Mouse (Mus musculus) urinary bladder, postnatal 10 days (tissue): ENCODE results near the gene Zfp385a.

Experiments used
- DNase-seq: peaks from one replicate; pipeline ENCODE4 v3.0.0; 2022; ENCODE audit warnings: low spot score

Gene Zfp385a

GRCm38 (mm10) chr15:103362950-103363349 is 23.1 kb upstream of the Zfp385a start:
- no peak for DNase-seq

GRCm38 (mm10) chr15:103362333-103362732 is 22.4 kb upstream of the Zfp385a start:
- no peak for DNase-seq

- DNase-seq = no peak
Measured at GRCm38 (mm10) chr15:103361269-103361668, 21.4 kb upstream of the Zfp385a start.

- DNase-seq = no peak
Measured at GRCm38 (mm10) chr15:103359869-103360602, 20.1 kb upstream of the Zfp385a start.

- DNase-seq = no peak
Measured at GRCm38 (mm10) chr15:103359122-103359510, 19.2 kb upstream of the Zfp385a start.

GRCm38 (mm10) chr15:103358278-103359121 is 18.6 kb upstream of the Zfp385a start:
- DNase-seq = no peak

- no peak for DNase-seq
Measured at GRCm38 (mm10) chr15:103357817-103358216, 17.9 kb upstream of the Zfp385a start.

- no peak for DNase-seq
Measured at GRCm38 (mm10) chr15:103356130-103356529, 16.2 kb upstream of the Zfp385a start.

GRCm38 (mm10) chr15:103355420-103355819 is 15.5 kb upstream of the Zfp385a start:
- DNase-seq = no peak

- no peak for DNase-seq
Measured at GRCm38 (mm10) chr15:103354690-103355089, 14.8 kb upstream of the Zfp385a start.

GRCm38 (mm10) chr15:103353511-103354256 is 13.8 kb upstream of the Zfp385a start:
- DNase-seq = no peak

GRCm38 (mm10) chr15:103352856-103353255 is 13.0 kb upstream of the Zfp385a start:
- no peak for DNase-seq

- DNase-seq = no peak
Measured at GRCm38 (mm10) chr15:103347275-103347684, 7.4 kb upstream of the Zfp385a start.

GRCm38 (mm10) chr15:103345789-103346188 is 5.9 kb upstream of the Zfp385a start:
- DNase-seq = no peak

- no peak for DNase-seq
Measured at GRCm38 (mm10) chr15:103343556-103343955, 3.7 kb upstream of the Zfp385a start.

GRCm38 (mm10) chr15:103343008-103343407 is 3.1 kb upstream of the Zfp385a start:
- DNase-seq = no peak

GRCm38 (mm10) chr15:103342415-103342814 is 2.5 kb upstream of the Zfp385a start:
- no peak for DNase-seq

GRCm38 (mm10) chr15:103341547-103341946 is 1.7 kb upstream of the Zfp385a start:
- no peak for DNase-seq

- DNase-seq = no peak
Measured at GRCm38 (mm10) chr15:103340786-103341185, 893 bp upstream of the Zfp385a start.

- no peak for DNase-seq
Measured at GRCm38 (mm10) chr15:103339166-103339960, 530 bp downstream of the Zfp385a start.

- no peak for DNase-seq
Measured at GRCm38 (mm10) chr15:103338829-103339165, 1.1 kb downstream of the Zfp385a start.
